Mouse (Mus musculus): ENCODE measurements at regions not wholly inside any gene's neighbourhood (a gene's known extent, or its start where the extent isn't known, plus 50 kb on each side); places are given as distances from the start of the nearest gene placed in this dataset.

DNA sequence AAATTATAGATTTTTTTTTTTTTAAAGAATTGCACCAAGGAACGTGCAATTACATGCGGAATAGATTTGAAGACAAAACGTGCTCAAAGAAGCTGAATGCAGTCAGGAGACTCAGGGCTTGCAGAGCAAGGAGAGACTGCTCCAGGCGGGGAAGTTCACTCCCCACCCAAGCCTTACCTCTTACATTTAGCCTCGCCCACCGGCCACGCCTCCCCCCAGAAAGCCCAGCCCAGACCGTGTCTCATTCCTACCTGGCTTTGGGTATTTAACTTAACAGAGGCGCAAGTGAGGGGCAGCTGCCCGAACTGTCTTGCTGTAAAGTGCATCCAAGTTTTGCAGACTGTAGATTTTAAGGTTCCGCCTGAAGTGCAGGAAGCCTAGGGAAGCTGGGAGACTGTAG lies 227.8 kb downstream of the Bcl11a start:
- H3K4me1 ChIP-seq (ENCODE audit: control insufficient read depth, insufficient read depth, low read length): peaks cover 10% of the 10 kb centered on the region
- no peaks in the 10 kb centered on the region for H3K36me3 ChIP-seq (ENCODE audit: control insufficient read depth, insufficient read depth, low read length)
- no peak overlapping the region for H3K9ac ChIP-seq (ENCODE audit: low read length)
- peaks cover 5% of the 10 kb centered on the region for H3K27me3 ChIP-seq (ENCODE audit: control insufficient read depth, insufficient read depth, low read length)
- H3K9me3 ChIP-seq (replicated peaks; ENCODE audit: control insufficient read depth, low read length): no peaks in the 10 kb centered on the region
- H3K4me2 ChIP-seq (ENCODE audit: low read depth, low read length): peak overlapping the region; percentile 67
- ATAC-seq (ENCODE audit: insufficient read depth, low FRiP score): peak; percentile 92
- H3K27ac ChIP-seq (ENCODE audit: low read length): no peak overlapping the region
- WGBS: 10% methylated on average over 11 of the region's 11 CpGs
- peak overlapping the region; percentile 40 for H3K4me3 ChIP-seq (replicated peaks; ENCODE audit: low read length)

DNA sequence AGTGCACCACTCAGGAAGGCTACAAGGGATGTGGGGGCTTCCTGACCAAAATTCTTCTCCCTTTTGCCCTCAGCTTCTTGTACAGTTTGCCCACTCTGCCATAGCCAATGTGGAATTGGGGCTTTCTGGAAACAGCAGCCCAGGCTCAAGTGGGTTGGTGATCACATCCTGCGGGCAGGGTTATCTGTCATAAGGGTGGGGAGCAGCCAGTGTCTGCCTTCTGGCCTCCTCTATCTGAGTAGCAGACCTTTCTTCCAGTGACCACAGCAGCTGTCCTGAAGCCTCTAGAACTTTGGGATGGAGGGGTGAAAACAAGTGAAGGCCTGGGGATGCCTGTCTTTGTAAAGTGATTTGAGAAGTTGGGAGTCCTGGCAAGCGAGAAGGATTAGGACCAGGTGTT lies 228.2 kb downstream of the Bcl11a start:
- no peak for ATAC-seq (ENCODE audit: insufficient read depth, low FRiP score)
- H3K27ac ChIP-seq (ENCODE audit: low read length): no peak overlapping the region
- H3K9me3 ChIP-seq (replicated peaks; ENCODE audit: control insufficient read depth, low read length): no peaks in the 10 kb centered on the region
- no peaks in the 10 kb centered on the region for H3K36me3 ChIP-seq (ENCODE audit: control insufficient read depth, insufficient read depth, low read length)
- WGBS: 69% methylated on average over 2 of the region's 2 CpGs
- peaks cover 5% of the 10 kb centered on the region for H3K27me3 ChIP-seq (ENCODE audit: control insufficient read depth, insufficient read depth, low read length)
- no peak overlapping the region for H3K9ac ChIP-seq (ENCODE audit: low read length)
- H3K4me3 ChIP-seq (replicated peaks; ENCODE audit: low read length): no peak overlapping the region
- H3K4me1 ChIP-seq (ENCODE audit: control insufficient read depth, insufficient read depth, low read length): peaks cover 10% of the 10 kb centered on the region
- peak overlapping the region; percentile 67 for H3K4me2 ChIP-seq (ENCODE audit: low read depth, low read length)

DNA sequence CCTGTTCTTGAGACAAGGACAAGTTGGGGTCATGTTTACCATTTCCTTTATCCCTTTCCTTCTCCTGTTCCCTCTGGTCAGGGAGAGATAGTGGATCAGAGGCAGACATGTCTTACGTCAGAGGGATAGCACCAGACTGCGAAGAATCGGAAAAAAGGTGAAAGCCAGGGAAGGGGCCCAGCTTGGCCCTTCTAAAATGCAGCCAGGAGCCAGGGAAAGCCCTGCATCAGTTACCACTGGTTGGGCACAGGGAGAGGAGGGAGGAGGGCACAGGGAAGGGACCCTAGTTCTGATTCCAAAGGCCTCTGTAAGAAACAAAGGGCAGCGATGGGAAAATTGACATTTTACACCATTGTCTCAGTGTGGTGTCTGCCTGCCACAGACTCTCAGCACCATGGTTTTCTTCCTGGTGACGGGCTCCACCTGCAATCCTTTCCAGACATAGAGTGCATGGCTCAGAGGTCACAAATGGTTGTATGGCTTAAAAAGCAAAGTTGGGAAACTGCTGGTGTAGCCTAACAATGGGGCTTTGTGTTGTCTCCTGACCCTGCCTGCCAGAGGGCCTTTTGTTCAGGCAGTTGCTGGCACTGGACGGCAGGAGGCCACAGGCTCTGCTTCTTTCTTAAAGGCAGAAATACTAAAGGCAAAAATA lies 229.9 kb downstream of the Bcl11a start:
- H3K4me3 ChIP-seq (replicated peaks; ENCODE audit: low read length): no peak overlapping the region
- no peak overlapping the region for H3K4me2 ChIP-seq (ENCODE audit: low read depth, low read length)
- no peak overlapping the region for H3K9ac ChIP-seq (ENCODE audit: low read length)
- ATAC-seq (ENCODE audit: insufficient read depth, low FRiP score): no peak
- peaks cover 10% of the 10 kb centered on the region for H3K4me1 ChIP-seq (ENCODE audit: control insufficient read depth, insufficient read depth, low read length)
- WGBS: 60% methylated on average over 6 of the region's 6 CpGs
- H3K27me3 ChIP-seq (ENCODE audit: control insufficient read depth, insufficient read depth, low read length): peaks cover 5% of the 10 kb centered on the region
- no peaks in the 10 kb centered on the region for H3K36me3 ChIP-seq (ENCODE audit: control insufficient read depth, insufficient read depth, low read length)
- H3K27ac ChIP-seq (ENCODE audit: low read length): no peak overlapping the region
- no peaks in the 10 kb centered on the region for H3K9me3 ChIP-seq (replicated peaks; ENCODE audit: control insufficient read depth, low read length)

DNA sequence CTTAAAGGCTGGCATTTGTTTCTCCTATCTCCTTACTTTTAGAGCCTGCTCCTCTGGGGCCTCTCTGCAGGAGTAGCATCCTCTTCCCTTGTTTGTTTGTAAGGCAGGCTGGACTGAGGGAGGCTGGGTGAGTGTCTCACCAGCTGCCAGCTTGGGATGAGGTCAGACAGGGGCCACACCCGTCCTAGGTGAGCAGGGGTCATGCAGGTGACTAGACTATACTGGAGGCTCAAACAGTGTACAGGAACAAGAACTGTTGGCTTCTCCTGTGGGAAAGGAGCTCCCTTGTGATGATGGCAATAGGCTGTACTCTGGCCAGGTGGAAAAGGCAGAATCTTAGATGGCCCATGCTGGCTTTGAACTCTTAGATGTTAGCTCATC lies 230.4 kb downstream of the Bcl11a start:
- 13% methylated on average over 1 of the region's 1 CpGs for WGBS
- Histone ChIP-seq H3K9me3 (replicated peaks; ENCODE audit: control insufficient read depth, low read length) (no peaks in the 10 kb centered on the region), H3K27me3 (ENCODE audit: control insufficient read depth, insufficient read depth, low read length) (peaks cover 5% of the 10 kb centered on the region), H3K36me3 (ENCODE audit: control insufficient read depth, insufficient read depth, low read length) (no peaks in the 10 kb centered on the region), H3K4me2 (ENCODE audit: low read depth, low read length) (no peak overlapping the region), H3K4me3 (replicated peaks; ENCODE audit: low read length) (no peak overlapping the region), H3K4me1 (ENCODE audit: control insufficient read depth, insufficient read depth, low read length) (peaks cover 10% of the 10 kb centered on the region), H3K9ac (ENCODE audit: low read length) (no peak overlapping the region), H3K27ac (ENCODE audit: low read length) (no peak overlapping the region)
- no peak for ATAC-seq (ENCODE audit: insufficient read depth, low FRiP score)

DNA sequence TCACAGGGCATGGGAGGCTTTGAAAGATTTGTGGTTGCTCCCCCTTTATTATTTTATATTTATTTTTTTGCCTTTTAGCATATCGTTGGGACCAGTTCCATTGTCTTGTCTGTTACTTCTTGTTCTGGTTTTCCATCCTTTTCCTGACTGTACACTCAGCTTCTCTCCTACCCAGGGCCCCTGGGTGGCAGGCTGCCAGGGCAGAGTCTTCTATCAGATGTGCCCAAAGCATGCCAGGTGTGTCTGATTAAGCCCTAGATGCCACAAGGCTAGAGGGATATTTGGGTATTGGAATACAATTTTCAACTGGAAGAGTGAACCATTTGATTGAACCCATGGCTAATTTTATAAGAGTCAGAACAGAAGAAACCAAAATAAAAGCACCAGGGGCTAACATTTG lies 236.2 kb downstream of the Bcl11a start:
- Histone ChIP-seq H3K9ac (ENCODE audit: low read length) (no peak overlapping the region), H3K27me3 (ENCODE audit: control insufficient read depth, insufficient read depth, low read length) (no peaks in the 10 kb centered on the region), H3K36me3 (ENCODE audit: control insufficient read depth, insufficient read depth, low read length) (no peaks in the 10 kb centered on the region), H3K4me2 (ENCODE audit: low read depth, low read length) (no peak overlapping the region), H3K4me1 (ENCODE audit: control insufficient read depth, insufficient read depth, low read length) (no peaks in the 10 kb centered on the region), H3K9me3 (replicated peaks; ENCODE audit: control insufficient read depth, low read length) (no peaks in the 10 kb centered on the region), H3K4me3 (replicated peaks; ENCODE audit: low read length) (no peak overlapping the region), H3K27ac (ENCODE audit: low read length) (no peak overlapping the region)
- 88% methylated on average over 1 of the region's 1 CpGs for WGBS
- no peak for ATAC-seq (ENCODE audit: insufficient read depth, low FRiP score)

DNA sequence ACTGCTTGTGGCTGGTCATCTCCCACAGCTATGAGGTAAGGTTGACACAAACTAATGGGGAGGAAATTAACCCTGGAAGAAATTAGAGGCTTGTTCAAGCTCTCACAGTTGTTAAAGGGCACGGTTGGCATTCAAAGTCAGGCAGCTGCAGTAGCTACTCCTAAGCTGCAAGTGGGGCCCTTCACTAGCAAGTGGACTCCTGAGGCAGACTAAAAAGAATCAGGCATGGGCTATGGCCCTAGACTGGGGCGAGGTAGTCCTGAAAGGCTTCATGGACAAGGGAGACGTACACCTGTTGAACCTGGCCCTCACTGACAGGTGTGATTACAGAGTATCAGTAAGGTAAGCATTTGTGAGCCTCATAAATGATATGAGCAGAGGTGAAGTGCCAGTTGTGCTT lies 237.7 kb downstream of the Bcl11a start:
- ATAC-seq (ENCODE audit: insufficient read depth, low FRiP score): no peak
- H3K27ac ChIP-seq (ENCODE audit: low read length): no peak overlapping the region
- H3K27me3 ChIP-seq (ENCODE audit: control insufficient read depth, insufficient read depth, low read length): no peaks in the 10 kb centered on the region
- H3K4me3 ChIP-seq (replicated peaks; ENCODE audit: low read length): no peak overlapping the region
- no peak overlapping the region for H3K4me2 ChIP-seq (ENCODE audit: low read depth, low read length)
- H3K36me3 ChIP-seq (ENCODE audit: control insufficient read depth, insufficient read depth, low read length): no peaks in the 10 kb centered on the region
- H3K9me3 ChIP-seq (replicated peaks; ENCODE audit: control insufficient read depth, low read length): no peaks in the 10 kb centered on the region
- H3K4me1 ChIP-seq (ENCODE audit: control insufficient read depth, insufficient read depth, low read length): no peaks in the 10 kb centered on the region
- H3K9ac ChIP-seq (ENCODE audit: low read length): no peak overlapping the region
- 81% methylated on average over 3 of the region's 3 CpGs for WGBS

DNA sequence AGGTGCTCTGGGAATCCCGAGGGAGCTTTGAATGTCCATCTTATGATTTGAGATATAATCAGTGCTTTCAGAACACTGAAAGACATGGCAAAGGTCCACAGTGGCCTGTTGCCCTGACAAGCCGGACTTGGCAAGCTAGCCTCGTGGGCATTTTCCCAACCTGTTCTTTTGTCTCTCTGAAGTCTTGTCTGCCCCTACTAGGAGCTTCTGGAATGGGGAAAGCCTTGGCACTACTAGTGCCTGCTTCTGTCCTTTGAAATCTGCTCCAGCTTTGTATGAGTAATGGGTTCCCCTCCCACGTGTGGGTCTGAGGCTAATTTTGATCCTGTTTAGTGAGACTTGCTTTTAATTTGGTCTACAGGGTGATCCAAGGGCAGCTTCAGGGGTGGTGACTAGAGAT lies 238.3 kb downstream of the Bcl11a start:
- Histone ChIP-seq H3K9ac (ENCODE audit: low read length) (no peak overlapping the region), H3K27ac (ENCODE audit: low read length) (no peak overlapping the region), H3K9me3 (replicated peaks; ENCODE audit: control insufficient read depth, low read length) (no peaks in the 10 kb centered on the region), H3K36me3 (ENCODE audit: control insufficient read depth, insufficient read depth, low read length) (no peaks in the 10 kb centered on the region), H3K4me1 (ENCODE audit: control insufficient read depth, insufficient read depth, low read length) (no peaks in the 10 kb centered on the region), H3K4me3 (replicated peaks; ENCODE audit: low read length) (no peak overlapping the region), H3K27me3 (ENCODE audit: control insufficient read depth, insufficient read depth, low read length) (no peaks in the 10 kb centered on the region), H3K4me2 (ENCODE audit: low read depth, low read length) (no peak overlapping the region)
- ATAC-seq (ENCODE audit: insufficient read depth, low FRiP score): no peak
- WGBS: 62% methylated on average over 4 of the region's 4 CpGs

DNA sequence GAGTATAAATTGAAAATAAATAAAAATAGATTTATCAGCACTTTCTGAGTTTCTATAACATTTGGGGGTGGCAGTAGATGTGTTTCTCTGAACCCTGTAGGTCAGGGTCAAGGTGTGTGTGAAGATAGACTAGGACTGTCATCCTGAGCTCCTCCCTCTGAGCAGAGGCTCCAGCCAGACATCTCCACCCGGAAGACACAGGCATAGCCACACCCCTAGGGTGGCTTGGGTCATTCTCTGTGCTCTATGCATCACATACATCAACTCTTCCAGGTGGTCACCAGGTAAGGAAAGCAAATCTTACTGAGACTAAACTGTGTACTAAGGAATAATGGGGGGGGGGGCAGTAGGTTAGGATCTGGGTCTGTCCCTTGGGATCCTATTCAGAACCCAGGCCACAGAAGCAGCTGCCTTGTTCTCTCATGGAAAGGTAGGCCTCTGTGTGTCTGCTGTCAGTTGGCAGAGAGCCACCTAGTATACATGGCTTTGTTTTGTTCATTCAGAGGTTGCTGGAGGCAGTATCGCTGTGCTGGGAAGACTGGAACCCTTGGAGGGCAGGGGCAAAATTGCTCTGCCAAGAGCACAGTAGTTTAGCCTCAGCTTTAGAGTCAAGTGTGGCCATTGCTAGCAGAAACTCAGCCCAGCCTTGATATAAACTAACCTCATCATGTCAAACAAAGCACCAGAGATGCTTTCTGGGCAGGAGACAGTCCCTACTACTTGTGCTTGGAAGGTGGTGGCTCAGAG lies 240.3 kb downstream of the Bcl11a start:
- Histone ChIP-seq H3K9me3 (replicated peaks; ENCODE audit: control insufficient read depth, low read length) (no peaks in the 10 kb centered on the region), H3K4me3 (replicated peaks; ENCODE audit: low read length) (no peak overlapping the region), H3K27ac (ENCODE audit: low read length) (no peak overlapping the region), H3K27me3 (ENCODE audit: control insufficient read depth, insufficient read depth, low read length) (no peaks in the 10 kb centered on the region), H3K9ac (ENCODE audit: low read length) (no peak overlapping the region), H3K4me1 (ENCODE audit: control insufficient read depth, insufficient read depth, low read length) (no peaks in the 10 kb centered on the region), H3K36me3 (ENCODE audit: control insufficient read depth, insufficient read depth, low read length) (no peaks in the 10 kb centered on the region), H3K4me2 (ENCODE audit: low read depth, low read length) (no peak overlapping the region)
- 61% methylated on average over 2 of the region's 2 CpGs for WGBS
- ATAC-seq (ENCODE audit: insufficient read depth, low FRiP score): no peak

DNA sequence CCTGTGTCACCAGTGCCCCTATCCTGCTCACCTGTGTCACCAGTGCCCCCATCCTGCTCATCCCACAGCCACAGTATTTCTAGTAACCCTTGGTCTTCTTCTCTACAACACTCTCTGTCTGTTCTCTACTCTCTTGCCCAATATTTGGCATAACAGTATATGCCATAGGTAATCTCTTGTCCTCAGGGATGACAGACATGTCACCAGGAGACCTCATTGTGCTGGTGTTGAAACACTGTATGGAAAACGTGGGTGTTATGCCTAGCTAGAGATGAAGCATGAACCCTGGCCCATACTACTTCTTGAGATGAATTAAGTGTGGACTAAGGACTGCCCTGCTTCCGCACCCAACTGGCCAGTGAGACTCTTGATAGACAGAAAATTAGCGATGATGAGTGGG lies 241.4 kb downstream of the Bcl11a start:
- H3K9me3 ChIP-seq (replicated peaks; ENCODE audit: control insufficient read depth, low read length): no peaks in the 10 kb centered on the region
- H3K4me1 ChIP-seq (ENCODE audit: control insufficient read depth, insufficient read depth, low read length): no peaks in the 10 kb centered on the region
- no peak overlapping the region for H3K4me3 ChIP-seq (replicated peaks; ENCODE audit: low read length)
- H3K36me3 ChIP-seq (ENCODE audit: control insufficient read depth, insufficient read depth, low read length): no peaks in the 10 kb centered on the region
- H3K27ac ChIP-seq (ENCODE audit: low read length): no peak overlapping the region
- H3K4me2 ChIP-seq (ENCODE audit: low read depth, low read length): no peak overlapping the region
- no peaks in the 10 kb centered on the region for H3K27me3 ChIP-seq (ENCODE audit: control insufficient read depth, insufficient read depth, low read length)
- no peak for ATAC-seq (ENCODE audit: insufficient read depth, low FRiP score)
- no peak overlapping the region for H3K9ac ChIP-seq (ENCODE audit: low read length)
- WGBS: 84% methylated on average over 3 of the region's 3 CpGs
